Mouse (Mus musculus) brown adipose tissue, adult 24 weeks (tissue): ENCODE data around the gene Ldhb. TPM values are rescaled to one million over a fixed set of nuclear protein-coding genes. Genes with fewer than 3 reads are reported as not detected.

Experiments
- polyA plus RNA-seq: library from polyadenylated mRNA; stranded (reverse); fragments of >200 nt; gene quantifications from 2 replicates; pipeline ENCODE4 v1.2.4, GENCODE M21; 2012; ENCODE audit not compliant: missing spikeins, insufficient read depth, insufficient read length

Ldhb gene
- polyA plus RNA-seq, 1 experiment = 1,125 TPM

Other genes starting within 250 kb of the Ldhb start
- gene Iapp, start 209.5 kb downstream of the Ldhb start, polyA plus RNA-seq = not detected in 2 replicates
- gene Slco1a5, start 185.0 kb downstream of the Ldhb start, polyA plus RNA-seq = not detected in 2 replicates
- 4.9 and 6.6 TPM in 2 replicates for gene Pyroxd1, start 162.3 kb downstream of the Ldhb start, polyA plus RNA-seq
- 11.9 and 12.5 TPM in 2 replicates for gene Recql, start 120.9 kb downstream of the Ldhb start, polyA plus RNA-seq
- gene Golt1b, start 120.7 kb downstream of the Ldhb start, polyA plus RNA-seq = 19.0 and 22.6 TPM in 2 replicates
- not detected in 2 replicates for gene Spx, start 94.5 kb downstream of the Ldhb start, polyA plus RNA-seq
- 111 and 151 TPM in 2 replicates for gene Gys2, start 34.8 kb downstream of the Ldhb start, polyA plus RNA-seq
- gene Kcnj8, start 63.7 kb upstream of the Ldhb start, polyA plus RNA-seq = 11.2 and 17.3 TPM in 2 replicates
- gene Abcc9, start 194.4 kb upstream of the Ldhb start, polyA plus RNA-seq = 9.4 and 12.2 TPM in 2 replicates
- gene Cmas, start 248.7 kb upstream of the Ldhb start, polyA plus RNA-seq = 11.1 and 17.7 TPM in 2 replicates